Mouse (Mus musculus) liver, embryonic 14.5 days (tissue): ENCODE measurements around the gene Kif17.

Experiments
- CTCF ChIP-seq: IDR thresholded peaks from 2 replicates; pipeline ENCODE4 v1.5.1; 2016; ENCODE audit warnings: antibody characterized with exemption, low read depth, control low read depth
- EP300 ChIP-seq: IDR thresholded peaks from 2 replicates; pipeline ENCODE4 v1.6.1; 2016; ENCODE audit warnings: antibody characterized with exemption, low read depth

GRCm38 (mm10) chr4:138327891-138328470, 77.7 kb downstream of the Kif17 start:
- TF ChIP-seq CTCF (no peak; the same call in 1 of the 2 replicates), EP300 (no peak)
